10 mouse cellular contexts compared by ENCODE assay signal in the genomic region with DNA sequence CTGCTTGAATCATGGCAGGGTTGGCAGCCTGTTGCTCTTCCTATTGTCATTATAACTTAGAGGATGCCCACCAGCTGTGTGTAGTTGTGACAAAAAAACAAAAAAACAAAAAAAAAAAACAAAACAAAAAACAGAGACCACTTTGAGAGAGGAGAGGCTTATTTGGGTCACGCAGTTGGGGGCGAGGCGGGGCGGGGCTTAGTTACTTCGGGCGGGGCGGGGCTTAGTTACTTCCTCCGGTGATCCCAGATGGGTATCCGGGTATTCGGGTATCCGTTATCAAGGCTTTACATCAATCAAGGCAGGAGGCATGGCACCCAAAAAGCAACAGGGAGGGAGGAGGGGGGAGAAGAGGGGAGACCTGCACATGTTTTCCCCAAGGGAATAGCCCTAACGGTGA. TPM values are rescaled to one million over a fixed set of nuclear protein-coding genes. Genes with fewer than 3 reads are reported as not detected.
DNase-seq lines count a peak whose midpoint lies in the region; ATAC-seq lines count a peak whose summit lies in the region.
"Had no signal": no experiment of that assay in that cellular context is flagged by ENCODE, and none has a peak within 500 bp of the region (broad histone marks: within the 10 kb centered on the region; RNA-seq: fewer than 3 reads in every experiment).

No protein-coding gene starts in this region.

- H3K36me3 ChIP-seq in heart, embryonic 14.5 days (ENCODE audit: control insufficient read depth, insufficient read depth, low read length): no peaks in the 10 kb centered on the region
- no peaks in the 10 kb centered on the region for H3K36me3 ChIP-seq in limb, embryonic 15.5 days
- H3K36me3 ChIP-seq: liver, embryonic 15.5 days had no signal

- H3K27me3 ChIP-seq in heart, embryonic 14.5 days (ENCODE audit: control insufficient read depth, insufficient read depth, low read length): no peaks in the 10 kb centered on the region
- no peaks in the 10 kb centered on the region for H3K27me3 ChIP-seq in limb, embryonic 15.5 days
- H3K27me3 ChIP-seq: liver, embryonic 15.5 days had no signal

- intact Hi-C loops in heart, postnatal 25 days (cut with DNase I): no loop called here

- peaks cover 0 to 3% of the 10 kb centered on the region in 2 experiments; a peak in 1 of 4 replicates for H3K4me1 ChIP-seq in heart, embryonic 14.5 days (ENCODE audit: control insufficient read depth in 2 of 2, insufficient read depth in 2 of 2, low read length in 2 of 2)
- peaks cover 19% of the 10 kb centered on the region for H3K4me1 ChIP-seq in limb, embryonic 15.5 days

- no peak overlapping the region for H3K27ac ChIP-seq in heart, embryonic 14.5 days (replicated peaks in 1 of 2; ENCODE audit: control insufficient read depth in 1 of 2, insufficient read depth in 1 of 2, low read depth in 2 of 2, low read length in 2 of 2)
- peak overlapping the region; percentile 75; the same call in 1 of the 2 replicates for H3K27ac ChIP-seq in limb, embryonic 15.5 days
- H3K27ac ChIP-seq: liver, embryonic 15.5 days had no signal

- no peak for DNase-seq in heart, postnatal 25 days (ENCODE audit: low spot score)
- DNase-seq in thymus, postnatal 4 days: peak; percentile 22
- DNase-seq in thymus, postnatal 0 days (ENCODE audit: low spot score): no peak
- DNase-seq in adipocyte (ENCODE audit: low spot score): no peak
- no peak for DNase-seq in right cerebral cortex, postnatal 10 days (ENCODE audit: low spot score in 2 of 2)
- DNase-seq in urinary bladder, postnatal 4 days (ENCODE audit: low spot score in 2 of 2): no peak
- DNase-seq: right cerebral cortex, postnatal 25 days had no signal

- no peak for ATAC-seq in heart, embryonic 14.5 days (ENCODE audit: insufficient number of reproducible peaks, insufficient read depth, low FRiP score, low read depth)
- ATAC-seq in limb, embryonic 15.5 days (ENCODE audit: insufficient number of reproducible peaks, low FRiP score, low TSS enrichment, low read depth): no peak

- H3K9me3 ChIP-seq in heart, embryonic 14.5 days (ENCODE audit: control insufficient read depth, low read length): no peaks in the 10 kb centered on the region
- H3K9me3 ChIP-seq in limb, embryonic 15.5 days: no peaks in the 10 kb centered on the region
- H3K9me3 ChIP-seq: liver, embryonic 15.5 days had no signal

- peak overlapping the region; percentile 52 for H3K4me2 ChIP-seq in heart, embryonic 14.5 days (ENCODE audit: low read length)
- no peak overlapping the region for H3K4me2 ChIP-seq in limb, embryonic 15.5 days
- H3K4me2 ChIP-seq: liver, embryonic 15.5 days had no signal

- peak overlapping the region; percentile 11 to 30; a peak in 3 of 4 replicates for H3K4me3 ChIP-seq in heart, embryonic 14.5 days (ENCODE audit: control insufficient read depth in 1 of 2, insufficient read depth in 1 of 2, low read depth in 1 of 2, low read length in 2 of 2)
- no peak overlapping the region for H3K4me3 ChIP-seq in limb, embryonic 15.5 days
- H3K4me3 ChIP-seq: liver, embryonic 15.5 days had no signal

- WGBS in heart, embryonic 14.5 days: 22% methylated on average over 12 of the region's 12 CpGs
- WGBS in limb, embryonic 15.5 days: 36% methylated on average over 12 of the region's 12 CpGs

- H3K9ac ChIP-seq in heart, embryonic 14.5 days (ENCODE audit: low read length): no peak overlapping the region
- no peak overlapping the region for H3K9ac ChIP-seq in limb, embryonic 15.5 days
- H3K9ac ChIP-seq: liver, embryonic 15.5 days had no signal

RNA-seq across cellular contexts. Expression of gene C530008M17Rik, which starts 46.3 kb away (rescaled TPM):
- 36.1 and 38.0 TPM in 2 replicates for polyA plus RNA-seq in heart, embryonic 14.5 days (2014; fragmentation: Nextera tagmentation; extraction: Ambion mirVana)
- 1 to 10 TPM; 2.2 to 2.3 TPM for total RNA-seq in heart, postnatal 25 days (2021)
- polyA plus RNA-seq in thymus, postnatal 0 days (2015; fragmentation: Nextera tagmentation; extraction: Ambion mirVana): 0.33 and 0.99 TPM in 2 replicates
- 10.2 and 13.4 TPM in 2 replicates for polyA plus RNA-seq in limb, embryonic 15.5 days (2015; fragmentation: Nextera tagmentation; extraction: Ambion mirVana)
